Mouse (Mus musculus): ENCODE results near the gene Cog5. TPM values are rescaled to one million over a fixed set of nuclear protein-coding genes. Genes with fewer than 3 reads are reported as not detected.

Cog5 gene
- polyA plus RNA-seq, 1 experiment from 2014 or later, result 31.3 TPM

DNA sequence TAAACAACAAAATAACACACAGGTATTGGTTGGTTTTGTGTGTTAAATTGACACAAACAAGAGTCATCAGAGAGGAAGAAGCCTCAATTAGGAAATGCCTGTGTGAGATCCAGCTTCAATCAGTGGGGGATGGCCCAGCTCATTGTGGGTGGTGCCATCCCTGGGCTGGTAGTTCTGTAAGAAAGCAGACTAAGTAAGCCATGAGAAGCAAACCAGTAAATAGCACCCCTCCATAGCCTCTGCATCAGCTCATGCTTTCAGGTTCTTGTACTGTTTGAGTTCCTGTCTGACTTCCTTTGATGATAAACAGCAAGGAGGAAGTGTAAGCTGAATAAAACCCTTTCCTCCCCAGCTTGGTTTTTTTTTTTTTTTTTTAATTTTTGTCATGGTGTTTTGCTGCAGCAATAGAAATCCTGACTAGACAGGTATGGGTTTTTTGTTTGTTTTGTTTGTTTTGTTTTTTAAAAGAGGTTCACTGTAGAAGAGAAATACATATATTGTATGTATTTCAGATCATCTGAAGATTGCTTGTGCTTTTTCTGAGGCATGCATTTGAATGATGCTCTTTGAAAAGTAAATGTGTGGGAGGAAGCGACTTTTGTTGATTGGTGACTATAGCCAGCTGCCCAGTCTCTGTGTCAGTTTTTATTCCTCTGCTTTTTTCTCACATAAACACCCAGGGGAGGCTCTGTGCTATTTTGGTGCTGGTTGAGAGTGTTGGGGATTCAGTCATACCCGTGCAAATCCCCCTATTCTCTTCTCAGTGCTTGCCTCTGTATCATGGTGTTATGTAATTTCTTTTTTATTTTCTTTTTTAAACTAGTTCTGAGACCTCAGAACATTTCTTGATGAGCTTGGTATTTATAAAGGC is 101.5 kb downstream of the Cog5 start:
- Histone ChIP-seq H3K27ac (ENCODE audit: low read length) (no peak overlapping the region), H3K4me3 (replicated peaks; ENCODE audit: low read length) (no peak overlapping the region), H3K9me3 (replicated peaks; ENCODE audit: control insufficient read depth, low read length) (no peaks in the 10 kb centered on the region), H3K36me3 (ENCODE audit: control insufficient read depth, insufficient read depth, low read length) (no peaks in the 10 kb centered on the region), H3K4me1 (ENCODE audit: control insufficient read depth, insufficient read depth, low read length) (0 out of 2 replicates have a peak, but pooled peaks cover 2% of the 10 kb centered on the region), H3K4me2 (ENCODE audit: low read depth, low read length) (no peak overlapping the region), H3K27me3 (ENCODE audit: control insufficient read depth, insufficient read depth, low read length) (no peaks in the 10 kb centered on the region), H3K9ac (ENCODE audit: low read length) (no peak overlapping the region)
- 45% methylated on average over 2 of the region's 2 CpGs for WGBS
- ATAC-seq (ENCODE audit: insufficient read depth, low FRiP score), result no peak

DNA sequence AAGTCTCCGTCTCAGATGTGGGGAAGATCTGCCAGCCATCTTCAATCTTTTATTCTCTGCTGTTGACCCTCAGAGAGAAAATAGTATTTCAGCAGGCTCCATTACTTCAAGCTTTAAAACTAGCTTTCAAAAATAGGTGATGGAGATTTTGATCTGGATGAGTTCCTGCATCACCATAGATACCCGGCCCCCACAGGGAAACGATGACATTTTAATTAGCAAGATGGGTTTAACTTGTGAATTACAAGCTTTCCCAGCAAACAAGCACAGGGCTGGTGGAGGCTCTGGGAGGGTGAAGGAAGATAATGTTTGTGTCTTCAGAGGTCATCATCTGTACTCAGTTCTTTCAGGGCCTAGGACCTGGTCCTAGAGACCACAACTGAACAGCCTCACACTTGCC is 118.9 kb downstream of the Cog5 start:
- no peak overlapping the region for H3K4me3 ChIP-seq (replicated peaks; ENCODE audit: low read length)
- WGBS, result 86% methylated on average over 3 of the region's 3 CpGs
- ATAC-seq (ENCODE audit: insufficient read depth, low FRiP score), result no peak

GRCm38 (mm10) chr12:31784291-31784690 is 129.6 kb downstream of the Cog5 start:
- Histone ChIP-seq H3K4me2 (ENCODE audit: low read depth, low read length) (no peak overlapping the region), H3K9ac (ENCODE audit: low read length) (no peak overlapping the region), H3K4me1 (ENCODE audit: control insufficient read depth, insufficient read depth, low read length) (no peaks in the 10 kb centered on the region), H3K27ac (ENCODE audit: low read length) (no peak overlapping the region), H3K36me3 (ENCODE audit: control insufficient read depth, insufficient read depth, low read length) (no peaks in the 10 kb centered on the region), H3K9me3 (replicated peaks; ENCODE audit: control insufficient read depth, low read length) (no peaks in the 10 kb centered on the region), H3K4me3 (replicated peaks; ENCODE audit: low read length) (no peak overlapping the region), H3K27me3 (ENCODE audit: control insufficient read depth, insufficient read depth, low read length) (no peaks in the 10 kb centered on the region)
- no peak for ATAC-seq (ENCODE audit: insufficient read depth, low FRiP score)
- 81% methylated on average over 1 of the region's 1 CpGs for WGBS

More for the DNA sequence above, 118.9 kb downstream of the Cog5 start:
- Histone ChIP-seq H3K4me1 (ENCODE audit: control insufficient read depth, insufficient read depth, low read length) (no peaks in the 10 kb centered on the region; the same call in 1 of the 2 replicates), H3K27me3 (ENCODE audit: control insufficient read depth, insufficient read depth, low read length) (no peaks in the 10 kb centered on the region), H3K27ac (ENCODE audit: low read length) (no peak overlapping the region), H3K9ac (ENCODE audit: low read length) (no peak overlapping the region), H3K9me3 (replicated peaks; ENCODE audit: control insufficient read depth, low read length) (no peaks in the 10 kb centered on the region), H3K36me3 (ENCODE audit: control insufficient read depth, insufficient read depth, low read length) (no peaks in the 10 kb centered on the region), H3K4me2 (ENCODE audit: low read depth, low read length) (no peak overlapping the region)

DNA sequence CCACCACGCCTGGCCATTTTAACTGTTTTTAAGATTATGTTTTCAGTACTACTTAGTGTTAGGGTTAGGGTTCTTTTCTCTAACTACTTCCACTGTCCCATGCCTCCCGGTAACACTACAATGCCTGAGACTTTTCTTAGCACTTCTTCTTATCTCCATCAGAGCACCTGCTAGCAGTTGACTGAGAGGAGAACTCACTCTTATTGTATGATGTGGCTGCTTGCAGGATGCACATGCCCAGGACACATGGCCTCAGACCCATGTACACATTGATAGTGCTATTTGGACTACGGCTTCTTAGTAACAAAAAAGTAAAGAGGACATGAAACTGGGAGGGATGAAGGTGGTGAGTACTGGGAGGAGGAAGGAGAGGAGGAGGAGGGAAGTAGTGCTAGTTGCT is 133.9 kb downstream of the Cog5 start:
- no peaks in the 10 kb centered on the region for H3K27me3 ChIP-seq (ENCODE audit: control insufficient read depth, insufficient read depth, low read length)
- H3K4me3 ChIP-seq (replicated peaks; ENCODE audit: low read length), result no peak overlapping the region
- no peaks in the 10 kb centered on the region for H3K36me3 ChIP-seq (ENCODE audit: control insufficient read depth, insufficient read depth, low read length)
- H3K27ac ChIP-seq (ENCODE audit: low read length), result no peak overlapping the region
- no peak overlapping the region for H3K4me2 ChIP-seq (ENCODE audit: low read depth, low read length)
- 91% methylated on average over 3 of the region's 3 CpGs for WGBS
- no peaks in the 10 kb centered on the region for H3K9me3 ChIP-seq (replicated peaks; ENCODE audit: control insufficient read depth, low read length)
- H3K9ac ChIP-seq (ENCODE audit: low read length), result no peak overlapping the region
- no peak for ATAC-seq (ENCODE audit: insufficient read depth, low FRiP score)
- no peaks in the 10 kb centered on the region for H3K4me1 ChIP-seq (ENCODE audit: control insufficient read depth, insufficient read depth, low read length)

DNA sequence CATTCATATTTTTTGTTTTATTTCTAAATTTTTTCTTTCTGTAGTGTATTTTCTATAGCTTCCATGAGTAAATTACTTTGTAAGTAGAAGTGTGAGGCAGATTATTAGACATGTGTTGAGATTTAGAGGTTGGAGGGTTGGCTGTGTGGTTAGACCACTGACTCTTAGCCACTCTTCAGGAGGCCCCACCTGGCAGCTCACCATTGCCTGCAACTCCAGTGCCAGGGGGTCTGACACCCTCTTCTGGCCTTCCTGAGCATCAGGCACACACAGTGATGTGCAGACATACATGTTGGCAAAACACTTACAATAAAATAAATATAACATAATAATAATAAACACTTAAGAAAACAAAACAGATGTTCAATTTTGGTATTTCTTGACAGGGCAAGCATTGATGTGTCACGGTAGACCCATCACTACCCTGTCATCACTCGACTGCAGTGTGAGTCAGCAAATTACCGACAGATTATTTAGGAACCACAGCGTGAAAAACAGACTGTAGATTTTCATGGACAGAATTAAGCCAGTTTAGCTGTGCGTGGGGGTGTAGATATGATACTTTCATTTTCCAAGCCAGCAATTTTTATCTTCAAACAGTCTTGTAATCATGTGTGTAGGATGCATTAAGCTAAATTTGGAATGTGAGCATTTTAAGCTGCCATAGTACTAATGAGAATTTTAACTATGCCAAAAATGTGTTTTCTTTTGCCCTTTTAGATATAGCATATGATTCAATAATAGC is 151.9 kb downstream of the Cog5 start:
- Histone ChIP-seq H3K36me3 (ENCODE audit: control insufficient read depth, insufficient read depth, low read length) (no peaks in the 10 kb centered on the region), H3K9me3 (replicated peaks; ENCODE audit: control insufficient read depth, low read length) (no peaks in the 10 kb centered on the region), H3K27ac (ENCODE audit: low read length) (no peak overlapping the region), H3K4me1 (ENCODE audit: control insufficient read depth, insufficient read depth, low read length) (no peaks in the 10 kb centered on the region), H3K27me3 (ENCODE audit: control insufficient read depth, insufficient read depth, low read length) (no peaks in the 10 kb centered on the region), H3K4me3 (replicated peaks; ENCODE audit: low read length) (no peak overlapping the region), H3K9ac (ENCODE audit: low read length) (no peak overlapping the region), H3K4me2 (ENCODE audit: low read depth, low read length) (no peak overlapping the region)
- WGBS, result 82% methylated on average over 5 of the region's 5 CpGs
- no peak; the same call in 1 of the 2 replicates for ATAC-seq (ENCODE audit: insufficient read depth, low FRiP score)

DNA sequence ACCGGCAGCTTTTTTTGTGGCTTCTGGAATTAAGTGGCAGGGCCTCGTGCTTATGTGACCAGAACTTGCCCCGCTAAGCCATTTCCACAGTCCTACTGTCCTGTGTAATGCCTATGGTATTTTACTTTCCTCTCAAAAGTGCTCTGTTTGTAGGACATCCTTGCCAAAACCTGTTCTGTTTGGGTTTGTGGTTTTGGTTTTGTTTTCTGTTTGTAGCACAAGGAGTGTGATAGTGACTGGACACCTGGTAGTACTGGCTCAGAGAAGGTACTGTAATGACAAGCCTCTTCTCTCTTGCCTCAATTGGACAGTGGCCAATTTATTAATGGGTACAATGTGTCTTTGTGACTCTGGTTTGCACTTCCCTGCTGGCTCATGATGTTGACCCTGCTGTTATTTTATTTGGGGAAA is 163.4 kb downstream of the Cog5 start:
- Histone ChIP-seq H3K27ac (ENCODE audit: low read length) (no peak overlapping the region), H3K4me2 (ENCODE audit: low read depth, low read length) (no peak overlapping the region), H3K4me3 (replicated peaks; ENCODE audit: low read length) (no peak overlapping the region), H3K36me3 (ENCODE audit: control insufficient read depth, insufficient read depth, low read length) (no peaks in the 10 kb centered on the region), H3K9me3 (replicated peaks; ENCODE audit: control insufficient read depth, low read length) (no peaks in the 10 kb centered on the region), H3K4me1 (ENCODE audit: control insufficient read depth, insufficient read depth, low read length) (no peaks in the 10 kb centered on the region), H3K9ac (ENCODE audit: low read length) (no peak overlapping the region), H3K27me3 (ENCODE audit: control insufficient read depth, insufficient read depth, low read length) (no peaks in the 10 kb centered on the region)
- 85% methylated on average over 3 of the region's 3 CpGs for WGBS
- ATAC-seq (ENCODE audit: insufficient read depth, low FRiP score), result no peak

DNA sequence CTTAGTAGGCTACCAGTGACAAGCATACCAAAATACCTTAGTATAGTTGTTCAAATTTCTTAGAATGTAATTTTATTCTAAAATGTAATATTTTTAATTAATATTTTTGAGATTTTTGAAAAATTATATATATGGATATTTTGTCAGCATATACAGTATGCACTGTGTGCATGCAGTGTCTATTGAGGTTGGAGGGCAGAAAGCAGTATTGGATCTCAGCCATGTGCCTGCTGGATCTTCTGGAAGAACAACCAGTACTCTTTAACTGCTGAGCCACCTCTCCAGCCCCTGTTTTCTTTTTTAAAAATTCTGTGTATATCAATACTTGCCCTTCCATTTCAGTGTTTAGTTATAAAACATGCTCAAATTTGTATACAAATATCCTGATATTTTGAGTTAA is 164.4 kb downstream of the Cog5 start:
- Histone ChIP-seq H3K4me1 (ENCODE audit: control insufficient read depth, insufficient read depth, low read length) (no peaks in the 10 kb centered on the region), H3K9ac (ENCODE audit: low read length) (no peak overlapping the region), H3K4me2 (ENCODE audit: low read depth, low read length) (no peak overlapping the region), H3K9me3 (replicated peaks; ENCODE audit: control insufficient read depth, low read length) (no peaks in the 10 kb centered on the region), H3K4me3 (replicated peaks; ENCODE audit: low read length) (no peak overlapping the region), H3K36me3 (ENCODE audit: control insufficient read depth, insufficient read depth, low read length) (no peaks in the 10 kb centered on the region), H3K27me3 (ENCODE audit: control insufficient read depth, insufficient read depth, low read length) (no peaks in the 10 kb centered on the region), H3K27ac (ENCODE audit: low read length) (no peak overlapping the region)
- no peak for ATAC-seq (ENCODE audit: insufficient read depth, low FRiP score)

GRCm38 (mm10) chr12:31819520-31819919 is 164.9 kb downstream of the Cog5 start:
- no peak overlapping the region for H3K4me3 ChIP-seq (replicated peaks; ENCODE audit: low read length)
- no peaks in the 10 kb centered on the region for H3K27me3 ChIP-seq (ENCODE audit: control insufficient read depth, insufficient read depth, low read length)
- H3K27ac ChIP-seq (ENCODE audit: low read length), result no peak overlapping the region
- no peak overlapping the region for H3K9ac ChIP-seq (ENCODE audit: low read length)
- ATAC-seq (ENCODE audit: insufficient read depth, low FRiP score), result no peak
- H3K9me3 ChIP-seq (replicated peaks; ENCODE audit: control insufficient read depth, low read length), result no peaks in the 10 kb centered on the region
- WGBS, result 85% methylated on average over 7 of the region's 7 CpGs
- H3K36me3 ChIP-seq (ENCODE audit: control insufficient read depth, insufficient read depth, low read length), result no peaks in the 10 kb centered on the region
- H3K4me2 ChIP-seq (ENCODE audit: low read depth, low read length), result no peak overlapping the region
- H3K4me1 ChIP-seq (ENCODE audit: control insufficient read depth, insufficient read depth, low read length), result no peaks in the 10 kb centered on the region

- Histone ChIP-seq H3K9ac (ENCODE audit: low read length) (no peak overlapping the region), H3K9me3 (replicated peaks; ENCODE audit: control insufficient read depth, low read length) (no peaks in the 10 kb centered on the region), H3K36me3 (ENCODE audit: control insufficient read depth, insufficient read depth, low read length) (no peaks in the 10 kb centered on the region), H3K27me3 (ENCODE audit: control insufficient read depth, insufficient read depth, low read length) (no peaks in the 10 kb centered on the region), H3K4me3 (replicated peaks; ENCODE audit: low read length) (no peak overlapping the region), H3K4me1 (ENCODE audit: control insufficient read depth, insufficient read depth, low read length) (no peaks in the 10 kb centered on the region), H3K4me2 (ENCODE audit: low read depth, low read length) (no peak overlapping the region), H3K27ac (ENCODE audit: low read length) (no peak overlapping the region)
- WGBS, result 91% methylated on average over 3 of the region's 3 CpGs
- ATAC-seq (ENCODE audit: insufficient read depth, low FRiP score), result no peak
Observed at GRCm38 (mm10) chr12:31823671-31824070, 169.0 kb downstream of the Cog5 start.

All from stomach, embryonic 16.5 days (tissue).